Mouse (Mus musculus): ENCODE measurements around the gene Olfr1416. TPM values are rescaled to one million over a fixed set of nuclear protein-coding genes. Genes with fewer than 3 reads are reported as not detected.

Gene Olfr1416
- polyA plus RNA-seq, 1 experiment from 2014 or later, result not detected

Small RNA genes within 50 kb of the gene (microRNA-seq; reads per million reads assigned to microRNA genes)
- 1.6 reads per million for gene Mir6900

Other genes with a start within 250 kb of the Olfr1416 start
- 259 and 273 TPM in 2 replicates for gene Ndufa10, start 11.3 kb downstream of the Olfr1416 start, polyA plus RNA-seq (2015; fragmentation: Nextera tagmentation; extraction: Ambion mirVana)
- not detected in 2 replicates for gene Olfr1415, start 11.0 kb upstream of the Olfr1416 start, polyA plus RNA-seq (2015; fragmentation: Nextera tagmentation; extraction: Ambion mirVana)
- gene Olfr1414, start 33.5 kb upstream of the Olfr1416 start, polyA plus RNA-seq (2015; fragmentation: Nextera tagmentation; extraction: Ambion mirVana), result not detected in 2 replicates
- gene Olfr1413, start 86.2 kb upstream of the Olfr1416 start, polyA plus RNA-seq (2015; fragmentation: Nextera tagmentation; extraction: Ambion mirVana), result not detected in 2 replicates
- not detected in 2 replicates for gene Olfr1412, start 100.7 kb upstream of the Olfr1416 start, polyA plus RNA-seq (2015; fragmentation: Nextera tagmentation; extraction: Ambion mirVana)
- gene Olfr1411, start 109.3 kb upstream of the Olfr1416 start, polyA plus RNA-seq (2015; fragmentation: Nextera tagmentation; extraction: Ambion mirVana), result not detected in 2 replicates
- gene Olfr1410, start 120.7 kb upstream of the Olfr1416 start, polyA plus RNA-seq (2015; fragmentation: Nextera tagmentation; extraction: Ambion mirVana), result not detected in 2 replicates
- gene Olfr12, start 132.7 kb upstream of the Olfr1416 start, polyA plus RNA-seq (2015; fragmentation: Nextera tagmentation; extraction: Ambion mirVana), result not detected in 2 replicates
- 335 and 393 TPM in 2 replicates for gene Cops9, start 156.9 kb upstream of the Olfr1416 start, polyA plus RNA-seq (2015; fragmentation: Nextera tagmentation; extraction: Ambion mirVana)
- gene Otos, start 163.7 kb upstream of the Olfr1416 start, polyA plus RNA-seq (2015; fragmentation: Nextera tagmentation; extraction: Ambion mirVana), result 0.12 TPM in 1 of 2 replicates, not detected in the other

Data from limb, embryonic 15.5 days (tissue).